Mouse (Mus musculus): ENCODE measurements around the gene Stam.
"Not testable (repeated sequence)": the region's sequence is repeated elsewhere in the genome, so short reads cannot be mapped to it uniquely, and the experiment has no call there.

The Stam gene

GRCm38 (mm10) chr2:14198325-14198903 lies 124.5 kb downstream of the Stam start:
- not testable (repeated sequence) for DNase-seq
